In the genomic region with DNA sequence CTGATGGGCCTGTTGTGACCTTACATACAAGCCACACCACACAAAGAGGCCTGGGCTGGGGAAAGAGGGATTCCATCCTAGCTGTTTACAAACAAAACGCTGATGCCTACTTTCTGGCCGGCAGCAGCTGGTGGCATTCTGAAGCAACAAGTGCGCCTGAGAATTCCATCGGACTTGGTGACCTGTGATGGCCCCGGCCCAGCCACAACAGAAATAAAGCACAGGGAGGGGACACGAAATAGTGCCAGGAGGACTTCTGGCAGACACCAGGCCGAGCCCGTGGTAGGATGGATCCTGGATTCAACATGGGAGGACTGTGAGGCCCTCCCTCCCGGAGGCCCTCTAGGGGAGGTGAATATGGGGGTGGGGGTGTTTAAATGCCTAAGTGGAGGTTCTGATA, we compare ENCODE assay signal across 8 mouse cellular contexts. TPM values are rescaled to one million over a fixed set of nuclear protein-coding genes. Genes with fewer than 3 reads are reported as not detected.
A peak's percentile ranks its signal among the peaks of the same experiment; 100 is the strongest.
DNase-seq lines count a peak whose midpoint lies in the region; ATAC-seq and TF ChIP-seq lines count a peak whose summit lies in the region.

No protein-coding gene starts in this region.

- no peak for TF ChIP-seq CTCF in kidney, adult 2 months (conservative IDR thresholded peaks at IDR 0.05; ENCODE audit: insufficient read depth, insufficient read length, low read depth, low read length)

- H3K27me3 ChIP-seq in kidney, adult 2 months (replicated peaks; ENCODE audit: control insufficient read depth, insufficient read depth, low read length): no peaks in the 10 kb centered on the region
- no peaks in the 10 kb centered on the region for H3K27me3 ChIP-seq in heart, embryonic 11.5 days (ENCODE audit: control insufficient read depth, insufficient read depth, low read length)
- H3K27me3 ChIP-seq in limb, embryonic 10.5 days (ENCODE audit: low read depth, poor library complexity, severe bottlenecking): no peaks in the 10 kb centered on the region
- H3K27me3 ChIP-seq in neural tube, embryonic 13.5 days: no peaks in the 10 kb centered on the region

- peaks cover 9% of the 10 kb centered on the region; the same call in 1 of the 2 replicates for H3K4me1 ChIP-seq in kidney, adult 2 months (ENCODE audit: control insufficient read depth, insufficient read depth, low read length)
- peaks cover 27% of the 10 kb centered on the region for H3K4me1 ChIP-seq in heart, embryonic 11.5 days (ENCODE audit: control insufficient read depth, insufficient read depth, low read length)
- H3K4me1 ChIP-seq in limb, embryonic 10.5 days: peaks cover 42% of the 10 kb centered on the region
- H3K4me1 ChIP-seq in neural tube, embryonic 13.5 days (replicated peaks): peaks cover 38% of the 10 kb centered on the region

- peak overlapping the region; percentile 72 for H3K27ac ChIP-seq in kidney, adult 2 months (ENCODE audit: insufficient read depth, low read depth, low read length)
- peak overlapping the region; percentile 31; the same call in 1 of the 2 replicates for H3K27ac ChIP-seq in heart, embryonic 11.5 days (ENCODE audit: low read depth, low read length)
- peak overlapping the region; percentile 92 for H3K27ac ChIP-seq in limb, embryonic 10.5 days
- peak overlapping the region; percentile 38 for H3K27ac ChIP-seq in neural tube, embryonic 13.5 days (replicated peaks)

- H3K9me3 ChIP-seq in heart, embryonic 11.5 days (replicated peaks; ENCODE audit: control insufficient read depth, low read length): no peaks in the 10 kb centered on the region
- H3K9me3 ChIP-seq in limb, embryonic 10.5 days (replicated peaks): no peaks in the 10 kb centered on the region
- H3K9me3 ChIP-seq in neural tube, embryonic 13.5 days: no peaks in the 10 kb centered on the region

- peak overlapping the region; percentile 70 for H3K4me2 ChIP-seq in heart, embryonic 11.5 days
- peak overlapping the region; percentile 81 for H3K4me2 ChIP-seq in neural tube, embryonic 13.5 days

- H3K9ac ChIP-seq in heart, embryonic 11.5 days (ENCODE audit: low read depth, low read length): peak overlapping the region; percentile 90
- H3K9ac ChIP-seq in neural tube, embryonic 13.5 days: peak overlapping the region; percentile 77

- DNase-seq in kidney, adult 2 months: no peak
- DNase-seq in kidney, adult 11 months: no peak
- no peak for DNase-seq in limb, embryonic 10.5 days (ENCODE audit: low spot score)
- DNase-seq in ovary, postnatal 36 days (ENCODE audit: low spot score): no peak
- DNase-seq in right cerebral cortex, adult 18-20 months: no peak
- DNase-seq in layer of hippocampus, adult 9-10 months (ENCODE audit: low spot score): no peak

- ATAC-seq in heart, embryonic 11.5 days (replicated peaks; ENCODE audit: insufficient number of reproducible peaks, low FRiP score, low TSS enrichment): no peak
- ATAC-seq in neural tube, embryonic 13.5 days (ENCODE audit: low read depth): no peak

- no peak for TF ChIP-seq POLR2A in kidney, adult 2 months (IDR thresholded peaks at IDR 0.05; ENCODE audit: low read depth, low read length)

- H3K36me3 ChIP-seq in kidney, adult 2 months (ENCODE audit: control insufficient read depth, insufficient read depth, low read length): no peaks in the 10 kb centered on the region
- no peaks in the 10 kb centered on the region for H3K36me3 ChIP-seq in heart, embryonic 11.5 days (ENCODE audit: control insufficient read depth, insufficient read depth, low read length)
- H3K36me3 ChIP-seq in limb, embryonic 10.5 days: peaks cover 35% of the 10 kb centered on the region
- peaks cover 3% of the 10 kb centered on the region; the same call in 1 of the 2 replicates for H3K36me3 ChIP-seq in neural tube, embryonic 13.5 days

- H3K4me3 ChIP-seq in kidney, adult 2 months (ENCODE audit: insufficient read depth, low read depth, low read length): peak overlapping the region; percentile 95
- peak overlapping the region; percentile 86 for H3K4me3 ChIP-seq in heart, embryonic 11.5 days (ENCODE audit: low read depth, low read length)
- H3K4me3 ChIP-seq in limb, embryonic 10.5 days: peak overlapping the region; percentile 76
- H3K4me3 ChIP-seq in neural tube, embryonic 13.5 days: peak overlapping the region; percentile 77

- WGBS in kidney, adult 2 months: 28% methylated on average over 9 of the region's 9 CpGs
- WGBS in heart, embryonic 11.5 days (ENCODE audit: insufficient replicate concordance): 42% methylated on average over 9 of the region's 9 CpGs
- 41% methylated on average over 9 of the region's 9 CpGs for WGBS in limb, embryonic 10.5 days
- WGBS in neural tube, embryonic 13.5 days: 37% methylated on average over 9 of the region's 9 CpGs

RNA-seq across cellular contexts. Expression of a gene that starts 2.4 kb away (rescaled TPM):
- polyA plus RNA-seq in kidney, adult 2 months (2012; rRNA removed): 10.4 and 12.5 TPM in 2 replicates
- polyA plus RNA-seq in heart, embryonic 11.5 days (2014; fragmentation: Nextera tagmentation; extraction: Ambion mirVana): 25.3 and 27.6 TPM in 2 replicates
- 25.2 and 26.1 TPM in 2 replicates for polyA plus RNA-seq in limb, embryonic 10.5 days (2016; fragmentation: Nextera tagmentation; extraction: Ambion mirVana)
- polyA plus RNA-seq in neural tube, embryonic 13.5 days (2015; fragmentation: Nextera tagmentation; extraction: Ambion mirVana): 14.4 and 16.3 TPM in 2 replicates

RNA-seq across cellular contexts. Expression of a gene that starts 11.7 kb away (rescaled TPM):
- 97.9 and 128 TPM in 2 replicates for polyA plus RNA-seq in kidney, adult 2 months (2012; rRNA removed)
- 490 and 526 TPM in 2 replicates for polyA plus RNA-seq in heart, embryonic 11.5 days (2014; fragmentation: Nextera tagmentation; extraction: Ambion mirVana)
- polyA plus RNA-seq in limb, embryonic 10.5 days (2016; fragmentation: Nextera tagmentation; extraction: Ambion mirVana): 501 and 540 TPM in 2 replicates
- polyA plus RNA-seq in neural tube, embryonic 13.5 days (2015; fragmentation: Nextera tagmentation; extraction: Ambion mirVana): 359 and 384 TPM in 2 replicates

RNA-seq across cellular contexts. Expression of a gene that starts 23.9 kb away (rescaled TPM):
- 7.4 and 8.9 TPM in 2 replicates for polyA plus RNA-seq in kidney, adult 2 months (2012; rRNA removed)
- 7.5 and 8.4 TPM in 2 replicates for polyA plus RNA-seq in heart, embryonic 11.5 days (2014; fragmentation: Nextera tagmentation; extraction: Ambion mirVana)
- 17.0 and 18.0 TPM in 2 replicates for polyA plus RNA-seq in limb, embryonic 10.5 days (2016; fragmentation: Nextera tagmentation; extraction: Ambion mirVana)
- polyA plus RNA-seq in neural tube, embryonic 13.5 days (2015; fragmentation: Nextera tagmentation; extraction: Ambion mirVana): 24.3 and 24.6 TPM in 2 replicates

RNA-seq across cellular contexts. Expression of a gene that starts 45.9 kb away (rescaled TPM):
- polyA plus RNA-seq in kidney, adult 2 months (2012; rRNA removed): 4.3 and 5.9 TPM in 2 replicates
- polyA plus RNA-seq in heart, embryonic 11.5 days (2014; fragmentation: Nextera tagmentation; extraction: Ambion mirVana): 12.4 and 12.8 TPM in 2 replicates
- polyA plus RNA-seq in limb, embryonic 10.5 days (2016; fragmentation: Nextera tagmentation; extraction: Ambion mirVana): 30.8 and 32.2 TPM in 2 replicates
- polyA plus RNA-seq in neural tube, embryonic 13.5 days (2015; fragmentation: Nextera tagmentation; extraction: Ambion mirVana): 26.4 and 27.8 TPM in 2 replicates

RNA-seq across cellular contexts. Expression of a gene that starts 50.1 kb away (rescaled TPM):
- 20.5 and 23.6 TPM in 2 replicates for polyA plus RNA-seq in kidney, adult 2 months (2012; rRNA removed)
- 70.0 and 72.9 TPM in 2 replicates for polyA plus RNA-seq in heart, embryonic 11.5 days (2014; fragmentation: Nextera tagmentation; extraction: Ambion mirVana)
- 89.6 and 98.8 TPM in 2 replicates for polyA plus RNA-seq in limb, embryonic 10.5 days (2016; fragmentation: Nextera tagmentation; extraction: Ambion mirVana)
- polyA plus RNA-seq in neural tube, embryonic 13.5 days (2015; fragmentation: Nextera tagmentation; extraction: Ambion mirVana): 67.6 and 82.6 TPM in 2 replicates

Comparison
In these comparisons a context has a peak if more than half of its experiments do, and no peak if none do; other contexts are left out.
1. H3K27ac ChIP-seq: peak in every context shown above with its lines; median percentile 92 in limb, embryonic 10.5 days; 72 in kidney, adult 2 months; 38 in neural tube, embryonic 13.5 days; 31 in heart, embryonic 11.5 days.